Mouse (Mus musculus) lung, adult 18-20 months (tissue): ENCODE measurements around the gene Hrc.

Experiments
- DNase-seq, 2 experiments: peaks; one replicate each; pipeline ENCODE4 v3.0.0; 2022; ENCODE audit warnings: mixed read lengths in 2 of 2

The Hrc gene

DNA sequence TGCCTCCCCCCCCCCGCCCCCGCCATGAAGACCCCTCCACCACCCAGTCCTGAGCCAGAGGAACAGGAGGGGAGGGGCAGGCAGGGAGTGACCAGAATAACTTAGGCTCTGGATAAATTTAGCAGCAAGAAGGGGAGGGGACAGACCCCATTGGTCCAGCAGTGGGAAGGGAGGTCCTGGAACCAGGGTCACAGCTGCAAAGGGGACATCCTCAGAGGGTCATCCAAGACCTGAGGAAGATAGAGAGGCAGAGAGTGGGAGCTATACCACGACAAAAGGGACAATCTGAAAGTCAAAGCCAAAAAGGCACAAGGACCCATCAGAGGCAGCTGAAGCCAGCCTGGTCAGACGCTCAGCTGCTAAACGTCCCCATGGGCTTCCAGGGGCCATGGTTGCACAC is at the start of gene Hrc:
Gene Hrc (plus strand): TSS at position 235 of the 400 bp plus-strand sequence.
- DNase-seq = no peak

GRCm38 (mm10) chr7:45286486-45286885 is 48.6 kb upstream of the Hrc start:
- DNase-seq = no peak

- no peak for DNase-seq
Measured at GRCm38 (mm10) chr7:45296626-45297025, 38.5 kb upstream of the Hrc start.

DNA sequence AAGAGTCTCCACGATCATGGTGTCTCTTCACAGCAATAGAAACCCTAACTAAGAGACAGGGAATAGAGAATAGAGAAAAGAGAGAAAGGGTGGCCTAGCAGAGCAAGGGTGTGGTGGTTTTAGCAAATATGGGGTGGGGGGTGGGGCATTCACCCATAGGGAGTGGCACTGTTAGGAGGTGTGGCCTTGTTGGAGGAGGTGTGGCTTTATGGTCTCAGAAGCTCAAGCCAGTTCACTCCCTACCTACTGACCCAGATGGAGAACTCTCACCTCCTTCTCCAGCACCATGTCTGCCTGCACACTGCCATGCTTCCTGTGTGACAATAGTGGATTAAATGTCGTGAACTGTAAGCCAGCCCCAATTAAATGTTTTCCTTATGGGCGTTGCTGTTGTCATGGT is 37.5 kb upstream of the Hrc start:
- no peak for DNase-seq

GRCm38 (mm10) chr7:45299752-45300151 is 35.3 kb upstream of the Hrc start:
- DNase-seq = peak; percentile 35 to 47

DNA sequence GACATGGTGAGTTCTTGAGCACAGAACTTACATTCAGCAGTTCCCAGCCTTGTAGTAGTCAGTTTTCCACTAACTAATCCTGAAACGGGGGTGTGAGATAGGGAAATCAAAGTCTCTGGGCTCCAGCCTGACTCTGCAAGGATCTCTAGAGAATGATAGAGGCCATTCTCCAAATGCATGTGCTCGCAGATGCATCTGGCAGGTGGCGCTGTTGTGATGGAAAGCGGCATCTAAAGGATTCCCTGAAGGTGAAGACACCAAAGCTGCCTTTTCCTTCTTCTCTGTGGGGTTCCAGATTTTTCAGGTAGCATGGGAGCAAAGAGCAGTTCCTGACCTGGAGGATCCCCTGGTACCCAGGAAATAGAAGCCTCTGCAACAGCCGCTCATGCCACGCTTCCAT is 34.8 kb upstream of the Hrc start:
- DNase-seq = peak; percentile 58 to 73

DNA sequence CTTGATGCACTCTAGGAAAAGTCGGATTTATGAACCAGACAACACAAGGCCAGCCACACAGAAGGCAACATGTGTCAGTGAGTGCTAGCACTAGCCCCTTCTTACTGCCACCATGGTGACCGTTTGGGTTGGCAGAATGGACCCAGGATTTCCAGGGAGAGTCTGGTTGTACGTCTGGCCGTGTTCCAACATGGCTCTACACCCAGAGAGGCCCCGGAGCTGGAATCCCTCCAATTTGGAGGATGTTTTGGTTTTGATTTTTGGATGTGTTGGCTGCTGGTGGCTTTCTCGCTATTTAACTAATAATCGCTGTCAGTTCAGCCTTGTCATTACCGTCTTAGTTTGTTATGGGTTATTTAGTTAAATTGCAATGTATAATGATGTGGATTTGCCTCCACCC is 32.5 kb upstream of the Hrc start:
- DNase-seq = no peak

- DNase-seq = no peak
Measured at GRCm38 (mm10) chr7:45304869-45305268, 30.2 kb upstream of the Hrc start.

DNA sequence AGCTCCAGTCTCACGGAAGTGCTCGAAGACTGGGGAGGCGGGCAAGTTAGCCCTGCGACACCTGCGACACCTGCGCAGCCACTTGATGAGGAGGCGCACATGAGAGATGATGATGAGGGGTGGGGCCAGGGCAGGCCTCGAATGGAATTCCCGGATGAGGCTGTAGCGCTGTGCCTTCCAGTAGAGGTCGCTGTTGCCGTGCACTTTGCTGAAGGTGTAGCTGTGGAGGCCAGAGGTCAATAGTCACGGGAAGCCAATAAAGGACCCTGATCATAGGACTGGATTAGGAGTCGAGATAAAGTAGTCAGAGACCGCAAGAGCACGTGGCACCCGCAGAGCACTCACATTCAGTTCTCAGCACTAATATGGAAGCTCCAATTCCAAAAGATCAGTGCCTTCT is 29.8 kb upstream of the Hrc start:
- DNase-seq = peak; percentile 76 to 88

GRCm38 (mm10) chr7:45308551-45309240 is 26.4 kb upstream of the Hrc start:
- DNase-seq = peak in 1 of 2 experiments; percentile 26

DNA sequence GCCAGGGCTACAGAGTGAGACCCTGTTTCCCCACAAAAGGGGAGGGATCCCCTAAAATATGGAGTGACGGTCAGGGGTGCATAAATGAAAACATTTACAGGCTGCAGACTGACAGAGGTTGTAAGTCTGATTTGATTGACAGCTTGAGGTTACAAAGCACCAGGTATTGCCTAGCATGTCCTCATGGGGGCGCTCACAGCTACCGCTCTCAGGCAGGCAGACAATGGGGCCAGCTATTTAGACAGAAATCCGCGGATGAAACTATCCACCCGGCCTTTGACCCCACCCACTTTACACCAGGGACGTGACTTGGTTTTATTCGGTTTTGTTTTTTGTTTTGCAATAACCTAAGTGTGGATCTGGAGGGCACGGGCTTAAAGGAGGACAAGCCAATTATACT is 25.6 kb upstream of the Hrc start:
- DNase-seq = peak; percentile 41 to 65

- peak in 1 of 2 experiments; percentile 25 for DNase-seq
Measured at GRCm38 (mm10) chr7:45312023-45312422, 23.1 kb upstream of the Hrc start.

GRCm38 (mm10) chr7:45312686-45313453 is 22.2 kb upstream of the Hrc start:
- DNase-seq = peak in 1 of 2 experiments; percentile 17

DNA sequence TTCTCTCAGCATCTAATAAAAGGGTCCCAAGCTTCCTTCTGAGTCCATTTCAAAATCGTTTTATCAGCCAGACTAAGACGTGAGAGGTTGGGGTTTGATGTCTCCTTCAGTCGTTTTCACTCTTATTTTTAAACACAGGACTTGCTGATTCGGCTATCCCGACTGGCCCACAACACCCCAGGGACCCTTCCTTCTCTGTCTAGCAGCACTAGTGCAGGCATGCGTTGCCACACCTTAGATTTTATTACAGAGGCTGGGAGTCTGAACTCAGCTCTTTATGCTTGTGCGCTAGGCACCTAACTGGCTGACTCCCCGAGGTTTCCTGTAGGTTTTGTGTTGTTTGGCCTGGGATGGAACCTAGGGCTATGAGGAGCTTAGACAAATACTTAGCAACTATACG is 21.6 kb upstream of the Hrc start:
- DNase-seq = no peak

DNA sequence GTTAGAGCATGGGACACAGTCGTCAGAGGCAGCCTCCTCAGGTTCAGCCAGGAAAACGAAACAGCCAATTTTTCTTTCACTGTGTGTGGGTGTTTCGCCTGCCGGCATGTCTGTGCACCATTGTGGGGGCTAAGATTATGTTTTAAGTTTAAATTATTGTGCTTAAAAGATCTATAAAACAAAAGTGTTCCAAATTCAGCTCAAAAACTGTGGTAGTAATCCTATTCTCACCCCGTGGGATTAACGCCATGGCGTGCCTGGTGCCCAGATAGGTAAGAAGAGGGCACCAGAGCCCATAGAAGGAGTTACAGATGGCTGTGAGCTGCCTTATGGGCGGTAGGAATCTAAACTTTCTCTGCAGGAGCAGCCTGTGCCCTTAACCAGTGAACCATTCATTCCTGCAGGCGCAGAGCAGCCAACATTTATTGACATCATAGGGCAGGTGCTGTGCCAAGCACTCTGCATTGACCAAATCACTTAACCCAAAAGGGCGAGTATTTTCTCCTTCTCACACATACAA is 19.8 kb upstream of the Hrc start:
- DNase-seq = no peak

- peak in 1 of 2 experiments; percentile 34 for DNase-seq
Measured at GRCm38 (mm10) chr7:45316536-45316935, 18.6 kb upstream of the Hrc start.

DNA sequence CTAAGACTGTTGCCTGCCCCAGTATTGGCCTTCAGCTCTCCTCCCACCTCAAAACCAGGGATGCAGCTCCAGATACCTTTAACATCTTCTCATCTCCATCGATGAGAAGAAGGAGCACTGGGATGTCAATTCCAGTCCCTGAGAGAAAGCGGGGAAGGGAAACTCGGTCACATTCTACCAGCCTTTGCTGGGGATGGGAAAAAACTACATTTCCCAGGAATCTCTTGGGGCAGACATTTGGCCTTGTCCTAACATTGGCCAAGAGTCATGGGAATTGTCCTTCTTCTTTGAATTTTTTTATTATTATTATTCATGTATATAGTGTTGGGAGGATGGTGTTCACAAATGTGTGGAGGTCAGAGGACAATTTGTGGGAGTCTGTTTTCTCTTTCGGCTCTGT is 12.8 kb upstream of the Hrc start:
- DNase-seq = no peak

GRCm38 (mm10) chr7:45323069-45323468 is 12.0 kb upstream of the Hrc start:
- DNase-seq = no peak

DNA sequence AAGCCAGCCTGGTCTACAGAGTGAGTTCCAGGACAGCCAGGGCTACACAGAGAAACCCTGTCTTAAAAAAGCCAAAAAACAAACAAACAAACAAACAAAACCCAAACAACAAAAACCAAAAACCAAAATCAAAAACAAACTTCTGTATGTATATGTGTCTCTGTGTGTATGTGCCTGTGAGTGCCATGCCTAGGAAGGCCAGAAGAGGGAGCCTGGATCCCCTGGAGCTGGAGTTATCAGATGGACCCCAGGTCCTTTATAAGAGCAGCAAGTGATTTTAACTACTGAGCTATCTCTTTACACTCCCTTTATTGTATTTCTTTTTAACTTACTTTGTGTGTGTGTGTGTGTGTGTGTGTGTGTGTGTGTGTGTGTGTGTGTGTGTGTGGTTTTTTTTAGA is 9.3 kb upstream of the Hrc start:
- DNase-seq = no peak

- no peak for DNase-seq
Measured at GRCm38 (mm10) chr7:45328841-45329475, 6.1 kb upstream of the Hrc start.

GRCm38 (mm10) chr7:45331502-45331901 is 3.6 kb upstream of the Hrc start:
- no peak for DNase-seq

DNA sequence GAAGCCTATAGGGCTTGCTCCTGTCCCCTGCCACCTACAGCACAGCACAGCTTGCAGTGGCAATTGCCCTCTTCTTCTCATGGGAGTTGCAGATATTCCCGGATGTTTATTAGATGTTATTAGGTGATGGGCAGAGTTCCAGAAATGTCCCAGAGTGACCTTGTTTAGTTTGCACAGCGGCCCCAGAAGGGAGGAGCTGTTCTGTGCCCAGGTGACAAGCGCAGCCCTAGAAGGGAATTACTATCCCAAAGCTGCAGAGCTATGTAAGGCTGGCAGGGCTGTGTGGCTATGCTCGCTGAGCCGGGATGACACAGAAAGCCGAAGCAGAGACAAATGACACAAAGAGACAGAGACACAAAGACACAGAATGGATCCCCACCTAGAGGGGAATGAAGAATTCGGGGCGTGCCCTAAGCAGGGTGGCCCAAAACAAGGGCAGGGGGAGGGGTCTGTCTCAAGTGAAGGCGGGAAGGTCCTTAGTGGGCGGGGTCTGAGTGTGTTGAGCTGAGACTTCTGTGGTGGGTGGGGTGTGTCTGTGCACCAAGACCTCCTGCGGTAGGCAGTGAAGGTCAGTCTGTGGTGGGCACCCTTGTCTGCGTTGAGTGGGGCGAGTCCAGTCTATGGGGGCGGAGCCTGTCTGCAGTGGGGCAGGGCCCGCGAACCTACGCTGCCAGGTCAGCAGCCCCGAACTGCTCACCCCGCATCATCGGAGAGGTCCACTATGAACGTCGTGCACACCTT is 2.2 kb upstream of the Hrc start:
- peak; percentile 72 to 79 for DNase-seq

GRCm38 (mm10) chr7:45333431-45333982 is 1.6 kb upstream of the Hrc start, which contains the start of gene Trpm4:
Trpm4 (minus strand) TSS chr7:45333780.
- peak; percentile 89 to 93 for DNase-seq
